Mouse (Mus musculus) hindbrain, embryonic 12.5 days (tissue): Measurements from ENCODE around the gene Tead1. TPM values are rescaled to one million over a fixed set of nuclear protein-coding genes. Genes with fewer than 3 reads are reported as not detected.

ENCODE experiments used
- ATAC-seq: fragments of 200-750 bp; cut with Nextera tagmentation; 2 replicates; pipeline ENCODE4 v1.8.0; 2017; ENCODE audit warnings: moderate TSS enrichment; ENCODE audit not compliant: low FRiP score
- H3K27ac ChIP-seq: fragments of 300-500 bp; sonication (generic); 2 replicates; pipeline ENCODE4 v1.5.1; 2016; ENCODE audit warnings: mild to moderate bottlenecking
- H3K27me3 ChIP-seq: fragments of 300-500 bp; sonication (generic); 2 replicates; pipeline ENCODE4 v1.6.1; 2016; ENCODE audit warnings: mild to moderate bottlenecking
- H3K36me3 ChIP-seq: fragments of 300-500 bp; sonication (generic); 2 replicates; pipeline ENCODE4 v1.6.1; 2016; ENCODE audit warnings: mild to moderate bottlenecking
- H3K4me1 ChIP-seq: fragments of 300-500 bp; sonication (generic); 2 replicates; pipeline ENCODE4 v1.6.1; 2016
- H3K4me2 ChIP-seq: fragments of 300-500 bp; sonication (generic); replicated peaks from 2 replicates; pipeline ENCODE4 v1.6.1; 2016; ENCODE audit warnings: mild to moderate bottlenecking
- H3K4me3 ChIP-seq: fragments of 300-500 bp; sonication (generic); 2 replicates; pipeline ENCODE4 v1.5.1; 2016; ENCODE audit warnings: mild to moderate bottlenecking
- H3K9ac ChIP-seq: fragments of 300-500 bp; sonication (generic); 2 replicates; pipeline ENCODE4 v1.6.1; 2016; ENCODE audit warnings: mild to moderate bottlenecking, moderate library complexity
- H3K9me3 ChIP-seq: fragments of 300-500 bp; sonication (generic); replicated peaks from 2 replicates; pipeline ENCODE4 v1.6.1; 2016; ENCODE audit warnings: mild to moderate bottlenecking
- WGBS: fragments of 180-500 bp; shearing (Covaris S2); methylation state at CpG from one replicate; pipeline ENCODE4 v1.1.7; 2016; 5-methylcytosine and 5-hydroxymethylcytosine counted together
- polyA plus RNA-seq: library from polyadenylated mRNA; unstranded; fragments of >200 nt; fragmentation: Nextera tagmentation; extraction: Ambion mirVana; gene quantifications from 2 replicates; pipeline ENCODE4 v1.2.1, GENCODE M21; 2016

The Tead1 gene
- polyA plus RNA-seq, 1 experiment from 2014 or later, result 25.4 TPM

GRCm38 (mm10) chr7:112716701-112717100 is 37.6 kb downstream of the Tead1 start:
- Histone ChIP-seq H3K4me1 (peaks cover 50% of the 10 kb centered on the region), H3K4me3 (no peak overlapping the region), H3K9ac (no peak overlapping the region), H3K9me3 (no peaks in the 10 kb centered on the region), H3K4me2 (no peak overlapping the region), H3K36me3 (no peaks in the 10 kb centered on the region), H3K27ac (peak overlapping the region; percentile 57; the same call in 1 of the 2 replicates), H3K27me3 (no peaks in the 10 kb centered on the region)
- 85% methylated on average over 6 of the region's 6 CpGs for WGBS
- ATAC-seq, result no peak

GRCm38 (mm10) chr7:112717676-112718075 is 38.6 kb downstream of the Tead1 start:
- H3K4me2 ChIP-seq, result no peak overlapping the region
- H3K9me3 ChIP-seq, result no peaks in the 10 kb centered on the region
- ATAC-seq, result no peak

GRCm38 (mm10) chr7:112719394-112720142 is 40.5 kb downstream of the Tead1 start:
- H3K4me2 ChIP-seq, result peak overlapping the region; percentile 46
- 0 out of 2 replicates have a peak, but pooled peaks have one; percentile 3 for ATAC-seq
- H3K4me3 ChIP-seq, result no peak overlapping the region
- H3K4me1 ChIP-seq, result peaks cover 50% of the 10 kb centered on the region
- H3K36me3 ChIP-seq, result no peaks in the 10 kb centered on the region
- 18% methylated on average over 11 of the region's 11 CpGs for WGBS
- no peak overlapping the region for H3K9ac ChIP-seq
- H3K27ac ChIP-seq, result peak overlapping the region; percentile 58; the same call in 1 of the 2 replicates
- no peaks in the 10 kb centered on the region for H3K27me3 ChIP-seq
- H3K9me3 ChIP-seq, result no peaks in the 10 kb centered on the region

More at GRCm38 (mm10) chr7:112717676-112718075, 38.6 kb downstream of the Tead1 start:
- Histone ChIP-seq H3K9ac (no peak overlapping the region), H3K4me3 (no peak overlapping the region), H3K4me1 (peaks cover 50% of the 10 kb centered on the region), H3K27me3 (no peaks in the 10 kb centered on the region), H3K36me3 (no peaks in the 10 kb centered on the region), H3K27ac (peak overlapping the region; percentile 57; the same call in 1 of the 2 replicates)
- 26% methylated on average over 2 of the region's 2 CpGs for WGBS

DNA sequence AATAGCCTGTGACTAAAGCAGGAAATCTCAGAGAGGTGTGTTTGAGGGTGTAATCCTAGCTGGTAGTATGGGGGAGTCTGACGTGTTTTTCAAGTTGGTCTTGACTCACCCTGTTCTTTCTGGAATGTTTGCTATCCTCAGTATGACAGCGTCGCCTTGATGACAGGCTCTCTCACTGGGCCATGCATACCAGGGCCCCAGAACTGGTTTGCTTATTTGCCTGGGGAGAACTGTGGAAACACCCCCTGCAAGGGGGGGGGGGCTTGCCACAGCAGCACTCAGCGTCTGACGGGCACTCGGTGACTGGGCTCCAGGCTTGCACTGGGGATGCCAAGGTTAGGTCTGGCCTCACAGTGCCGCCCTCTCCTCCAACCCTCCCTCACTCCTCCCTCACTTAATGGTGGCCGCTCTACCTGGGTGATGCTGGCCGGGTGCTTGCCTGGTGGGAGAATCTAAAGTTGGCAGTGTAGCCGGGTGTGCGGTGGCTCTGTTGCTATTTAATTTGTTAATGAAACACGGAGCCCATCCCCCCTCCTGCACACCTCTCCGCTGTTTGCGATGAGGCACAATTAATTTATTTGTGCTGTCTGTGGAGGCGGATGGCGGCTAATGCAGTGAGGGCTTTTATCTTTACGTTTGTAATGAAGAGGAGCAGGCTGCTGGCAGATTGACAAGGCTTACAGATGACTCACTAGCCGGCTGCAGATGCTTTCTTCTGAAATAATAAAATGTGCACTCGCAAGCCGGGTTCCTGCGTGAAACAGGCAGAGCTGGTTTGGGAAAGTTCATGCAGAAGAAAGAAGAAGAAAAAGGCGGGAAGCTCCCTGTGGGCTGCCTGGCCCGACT is 41.2 kb downstream of the Tead1 start:
- peak overlapping the region; percentile 58 for H3K27ac ChIP-seq
- H3K36me3 ChIP-seq, result no peaks in the 10 kb centered on the region
- no peaks in the 10 kb centered on the region for H3K9me3 ChIP-seq
- peak overlapping the region; percentile 6; the same call in 1 of the 2 replicates for H3K9ac ChIP-seq
- peak overlapping the region; percentile 46 for H3K4me2 ChIP-seq
- 0 out of 2 replicates have a peak overlapping the region, but pooled peaks have one; percentile 0 for H3K4me3 ChIP-seq
- WGBS, result 12% methylated on average over 23 of the region's 23 CpGs
- peaks cover 50% of the 10 kb centered on the region for H3K4me1 ChIP-seq
- H3K27me3 ChIP-seq, result no peaks in the 10 kb centered on the region
- peak; percentile 58 for ATAC-seq

DNA sequence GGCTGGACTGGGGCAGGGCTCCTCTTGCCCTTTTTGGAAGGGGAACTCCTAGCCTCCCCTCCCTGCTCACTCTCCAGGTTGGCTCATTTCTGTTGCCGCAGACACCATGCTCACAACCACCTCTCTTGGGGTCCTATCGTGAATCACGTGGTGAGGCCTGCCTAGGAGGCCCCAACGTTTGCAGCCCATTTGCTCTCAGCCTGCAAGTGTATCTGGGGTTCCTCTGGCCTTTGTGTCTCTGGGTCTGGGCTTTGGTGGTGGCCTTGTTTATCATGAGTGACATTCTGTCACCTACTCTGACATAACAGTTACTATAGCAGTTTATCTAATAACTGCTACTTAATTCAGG is 41.8 kb downstream of the Tead1 start:
- H3K4me3 ChIP-seq, result no peak overlapping the region
- no peak; the same call in 1 of the 2 replicates for ATAC-seq
- peak overlapping the region; percentile 46 for H3K4me2 ChIP-seq
- H3K27ac ChIP-seq, result peak overlapping the region; percentile 58
- 15% methylated on average over 4 of the region's 4 CpGs for whole genome bisulfite sequencing
- peak overlapping the region; percentile 6; the same call in 1 of the 2 replicates for H3K9ac ChIP-seq
- H3K27me3 ChIP-seq, result no peaks in the 10 kb centered on the region
- peaks cover 50% of the 10 kb centered on the region for H3K4me1 ChIP-seq
- no peaks in the 10 kb centered on the region for H3K36me3 ChIP-seq
- H3K9me3 ChIP-seq, result no peaks in the 10 kb centered on the region

DNA sequence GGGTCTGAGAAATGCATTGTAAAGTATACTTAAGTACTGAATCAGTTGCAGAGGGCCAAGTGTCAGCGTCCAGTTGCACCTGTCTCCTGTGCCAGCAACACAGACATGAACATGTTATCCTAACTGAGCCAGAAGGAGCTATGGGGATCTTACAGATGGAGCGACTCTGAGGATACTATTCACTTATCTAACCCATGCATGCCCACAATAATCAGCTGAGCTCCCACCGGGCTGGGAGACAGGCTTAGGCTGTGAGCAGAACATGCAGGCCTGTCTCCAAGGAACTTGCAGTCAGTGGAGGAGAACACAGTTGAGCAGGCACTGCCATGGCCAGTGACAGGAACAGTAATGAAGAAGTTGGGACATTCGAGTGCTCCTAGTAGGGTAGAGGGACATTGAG is 42.7 kb downstream of the Tead1 start:
- no peaks in the 10 kb centered on the region for H3K9me3 ChIP-seq
- H3K27me3 ChIP-seq, result no peaks in the 10 kb centered on the region
- no peaks in the 10 kb centered on the region for H3K36me3 ChIP-seq
- H3K4me2 ChIP-seq, result no peak overlapping the region
- ATAC-seq, result no peak
- no peak overlapping the region for H3K9ac ChIP-seq
- peaks cover 41% of the 10 kb centered on the region for H3K4me1 ChIP-seq
- WGBS, result 89% methylated on average over 4 of the region's 4 CpGs
- no peak overlapping the region for H3K27ac ChIP-seq
- no peak overlapping the region for H3K4me3 ChIP-seq

- no peak for ATAC-seq
- Histone ChIP-seq H3K27me3 (no peaks in the 10 kb centered on the region), H3K36me3 (no peaks in the 10 kb centered on the region), H3K9ac (no peak overlapping the region), H3K27ac (no peak overlapping the region), H3K4me3 (no peak overlapping the region), H3K9me3 (no peaks in the 10 kb centered on the region), H3K4me2 (no peak overlapping the region), H3K4me1 (peaks cover 25% of the 10 kb centered on the region)
- 75% methylated on average over 2 of the region's 2 CpGs for WGBS
These were observed 49.3 kb downstream of the Tead1 start for GRCm38 (mm10) chr7:112728399-112728798.

DNA sequence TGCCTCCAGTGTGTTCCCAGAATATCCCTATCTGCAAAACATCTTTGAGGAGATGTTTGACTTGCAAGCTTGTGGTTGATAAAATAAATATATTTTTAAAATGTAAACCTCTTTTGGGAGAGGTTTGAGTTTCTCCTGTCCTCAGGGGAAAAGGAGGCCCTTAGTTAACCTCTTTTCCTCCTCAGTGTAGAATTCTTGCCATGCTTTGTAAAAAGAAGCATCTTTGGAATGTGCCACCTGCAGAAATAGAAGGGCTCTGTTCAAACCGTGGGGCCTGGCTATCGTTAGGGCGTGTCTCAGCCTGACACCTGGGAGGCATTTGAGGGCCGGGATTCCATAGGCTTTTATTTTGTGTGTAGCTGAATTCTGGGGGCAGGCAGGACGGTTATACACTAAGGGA is 51.1 kb downstream of the Tead1 start:
- Histone ChIP-seq H3K4me1 (peaks cover 26% of the 10 kb centered on the region), H3K36me3 (no peaks in the 10 kb centered on the region), H3K27ac (no peak overlapping the region), H3K4me3 (no peak overlapping the region), H3K9me3 (no peaks in the 10 kb centered on the region), H3K4me2 (no peak overlapping the region), H3K27me3 (no peaks in the 10 kb centered on the region), H3K9ac (no peak overlapping the region)
- ATAC-seq, result no peak
- 77% methylated on average over 5 of the region's 5 CpGs for WGBS

DNA sequence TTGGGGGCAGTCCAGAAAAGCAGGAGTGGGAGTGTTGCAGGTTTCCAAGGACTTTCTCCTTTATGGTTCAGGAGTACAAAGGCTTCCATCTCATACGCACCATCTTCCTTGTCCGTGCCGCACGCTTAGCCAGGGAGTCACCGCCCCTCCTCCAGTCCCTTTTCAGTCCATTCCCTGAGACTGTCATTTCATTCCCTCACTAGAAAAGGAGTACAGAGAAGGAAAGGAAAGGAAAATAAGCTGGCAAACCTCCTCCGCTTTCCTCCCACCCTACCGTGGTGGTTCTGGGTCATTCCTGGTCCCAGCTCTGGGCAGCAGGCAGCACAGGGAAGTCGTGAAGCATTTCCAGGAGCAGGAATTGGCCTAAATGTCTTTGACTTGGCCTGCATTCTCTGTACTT is 52.5 kb downstream of the Tead1 start:
- ATAC-seq, result no peak
- Histone ChIP-seq H3K36me3 (no peaks in the 10 kb centered on the region), H3K9me3 (no peaks in the 10 kb centered on the region), H3K27ac (no peak overlapping the region), H3K4me1 (peaks cover 26% of the 10 kb centered on the region), H3K9ac (no peak overlapping the region), H3K27me3 (no peaks in the 10 kb centered on the region), H3K4me2 (no peak overlapping the region), H3K4me3 (no peak overlapping the region)
- 76% methylated on average over 8 of the region's 8 CpGs for WGBS

DNA sequence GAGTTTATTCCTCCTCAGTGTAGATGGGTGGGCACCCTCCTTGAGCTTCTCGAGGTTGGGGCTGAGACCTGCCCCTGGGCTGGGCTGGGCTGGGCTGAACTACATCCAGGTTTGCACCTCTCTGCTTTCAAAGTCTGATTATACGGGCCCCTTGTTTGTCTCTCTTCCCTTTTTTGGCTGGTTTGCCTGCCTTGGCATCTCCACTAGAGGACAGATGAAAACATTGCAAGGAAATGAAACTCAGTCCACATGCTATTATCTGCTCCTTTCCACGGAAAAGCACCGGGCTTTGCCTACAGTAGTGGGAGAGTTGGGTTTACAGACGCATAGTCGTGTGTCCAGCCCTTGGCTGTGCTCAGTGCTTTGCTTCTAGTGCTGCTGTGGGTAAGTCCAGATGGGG is 60.1 kb downstream of the Tead1 start:
- H3K9ac ChIP-seq, result no peak overlapping the region
- H3K27ac ChIP-seq, result no peak overlapping the region
- ATAC-seq, result no peak
- H3K4me1 ChIP-seq, result peaks cover 43% of the 10 kb centered on the region
- no peak overlapping the region for H3K4me3 ChIP-seq
- no peak overlapping the region for H3K4me2 ChIP-seq
- no peaks in the 10 kb centered on the region for H3K27me3 ChIP-seq
- 76% methylated on average over 6 of the region's 6 CpGs for WGBS
- no peaks in the 10 kb centered on the region for H3K36me3 ChIP-seq
- no peaks in the 10 kb centered on the region for H3K9me3 ChIP-seq

GRCm38 (mm10) chr7:112741790-112742189 is 62.7 kb downstream of the Tead1 start:
- 16% methylated on average over 12 of the region's 12 CpGs for WGBS
- H3K9me3 ChIP-seq, result no peaks in the 10 kb centered on the region
- H3K27me3 ChIP-seq, result no peaks in the 10 kb centered on the region
- no peak overlapping the region for H3K27ac ChIP-seq
- H3K36me3 ChIP-seq, result no peaks in the 10 kb centered on the region
- peak; percentile 41; the same call in 1 of the 2 replicates for ATAC-seq
- H3K9ac ChIP-seq, result no peak overlapping the region
- H3K4me2 ChIP-seq, result peak overlapping the region; percentile 26; the same call in 1 of the 2 replicates
- no peak overlapping the region for H3K4me3 ChIP-seq
- H3K4me1 ChIP-seq, result peaks cover 51% of the 10 kb centered on the region

GRCm38 (mm10) chr7:112743063-112743462 is 63.9 kb downstream of the Tead1 start:
- no peaks in the 10 kb centered on the region for H3K27me3 ChIP-seq
- no peak overlapping the region for H3K4me3 ChIP-seq
- no peaks in the 10 kb centered on the region for H3K36me3 ChIP-seq
- peak overlapping the region; percentile 70 for H3K27ac ChIP-seq
- H3K4me1 ChIP-seq, result peaks cover 55% of the 10 kb centered on the region
- no peaks in the 10 kb centered on the region for H3K9me3 ChIP-seq
- no peak for ATAC-seq
- H3K9ac ChIP-seq, result no peak overlapping the region
- no peak overlapping the region; the same call in 1 of the 2 replicates for H3K4me2 ChIP-seq
- WGBS, result 17% methylated on average over 7 of the region's 7 CpGs
